Mouse (Mus musculus) myocyte (in vitro differentiated cells): ENCODE data around the gene Cdkn2b. TPM values are rescaled to one million over a fixed set of nuclear protein-coding genes. Genes with fewer than 3 reads are reported as not detected.

Experiments used
- H3K27me3 ChIP-seq: one replicate; pipeline ENCODE4 v1.6.1; 2011; ENCODE audit not compliant: control insufficient read depth, insufficient read depth, insufficient read length
- H3K36me3 ChIP-seq: one replicate; pipeline ENCODE4 v1.6.1; 2011; ENCODE audit not compliant: control insufficient read depth, insufficient read depth
- H3K4me2 ChIP-seq: one replicate; pipeline ENCODE4 v1.6.1; 2011; ENCODE audit warnings: low read depth, control low read depth
- H3K4me3 ChIP-seq: one replicate; pipeline ENCODE4 v1.5.1; 2011; ENCODE audit warnings: mild to moderate bottlenecking, control low read depth, moderate library complexity
- H3K79me2 ChIP-seq: one replicate; pipeline ENCODE4 v1.6.1; 2011; ENCODE audit not compliant: control insufficient read depth, insufficient read depth
- H3ac ChIP-seq: one replicate; pipeline ENCODE4 v1.6.1; 2011; ENCODE audit not compliant: control insufficient read depth, insufficient read length
- CEBPB ChIP-seq: IDR thresholded peaks from 2 replicates; pipeline ENCODE4 v1.6.1; 2011; ENCODE audit warnings: mild to moderate bottlenecking, moderate library complexity; ENCODE audit not compliant: poor library complexity, insufficient read depth, severe bottlenecking
- E2F4 ChIP-seq: IDR thresholded peaks from one replicate; pipeline ENCODE4 v1.6.1; 2011; ENCODE audit warnings: mild to moderate bottlenecking, control low read depth, moderate library complexity; ENCODE audit not compliant: insufficient read depth
- MAX ChIP-seq: IDR thresholded peaks from one replicate; pipeline ENCODE4 v1.6.1; 2011; ENCODE audit warnings: low read depth, mild to moderate bottlenecking, control low read depth
- MYOD1 ChIP-seq, 3 experiments: IDR thresholded peaks; one replicate each; pipeline ENCODE4 v1.6.1; 2011; ENCODE audit warnings: control low read depth in 2 of 3, low read depth in 2 of 3, mild to moderate bottlenecking in 2 of 3, moderate library complexity in 1 of 3; ENCODE audit not compliant: insufficient read length in 2 of 3, control insufficient read depth in 1 of 3
- MYOG ChIP-seq, 3 experiments: IDR thresholded peaks; one replicate each; pipeline ENCODE4 v1.6.1; 2011; ENCODE audit warnings: control low read depth in 2 of 3, low read depth in 2 of 3, mild to moderate bottlenecking in 2 of 3; ENCODE audit not compliant: insufficient read length in 2 of 3, control insufficient read depth in 1 of 3, insufficient read depth in 1 of 3
- POLR2A ChIP-seq: IDR thresholded peaks from one replicate; pipeline ENCODE4 v1.6.1; 2011; ENCODE audit warnings: low read depth, mild to moderate bottlenecking, control low read depth, moderate library complexity; ENCODE audit not compliant: insufficient read length
- POLR2AphosphoS2 ChIP-seq: IDR thresholded peaks from one replicate; pipeline ENCODE4 v1.6.1; 2011; ENCODE audit warnings: low read depth, control low read depth; ENCODE audit not compliant: insufficient read length
- REST ChIP-seq: IDR thresholded peaks from one replicate; pipeline ENCODE4 v1.6.1; 2011; ENCODE audit warnings: mild to moderate bottlenecking, control low read depth, moderate library complexity; ENCODE audit not compliant: insufficient read depth, insufficient read length
- SRF ChIP-seq: IDR thresholded peaks from one replicate; pipeline ENCODE4 v1.6.1; 2011; ENCODE audit warnings: low read depth; ENCODE audit not compliant: control insufficient read depth, insufficient read length
- TCF12 ChIP-seq: IDR thresholded peaks from one replicate; pipeline ENCODE4 v1.6.1; 2011; ENCODE audit warnings: mild to moderate bottlenecking, control low read depth; ENCODE audit not compliant: poor library complexity, insufficient read depth, severe bottlenecking
- TCF3 ChIP-seq: IDR thresholded peaks from one replicate; pipeline ENCODE4 v1.6.1; 2011; ENCODE audit warnings: low read depth, control low read depth; ENCODE audit not compliant: insufficient read length
- USF1 ChIP-seq: IDR thresholded peaks from one replicate; pipeline ENCODE4 v1.6.1; 2011; ENCODE audit warnings: low read depth, mild to moderate bottlenecking, control low read depth, moderate library complexity
- polyA plus RNA-seq: library from polyadenylated mRNA; unstranded; fragments of >200 nt; fragmentation: generic; extraction: Trizol; gene quantifications from one replicate; pipeline ENCODE4 v1.2.1, GENCODE M21; 2012; ENCODE audit warnings: missing spikeins

Gene Cdkn2b
- polyA plus RNA-seq, 1 experiment: not detected

- TF ChIP-seq E2F4 (no peak), POLR2A (no peak)
Observed at GRCm38 (mm10) chr4:89282036-89282566, 28.7 kb downstream of the Cdkn2b start.

GRCm38 (mm10) chr4:89281236-89281635, 29.6 kb downstream of the Cdkn2b start:
- H3K79me2 ChIP-seq: no peaks in the 10 kb centered on the region
- H3ac ChIP-seq: no peak overlapping the region
- H3K27me3 ChIP-seq: no peaks in the 10 kb centered on the region
- TF ChIP-seq MAX (no peak), SRF (no peak), USF1 (no peak), CEBPB (no peak), REST (no peak), TCF12 (no peak), MYOD1 (IDR thresholded peaks at IDR 0.05; ENCODE audit: control insufficient read depth in 1 of 3, insufficient read length in 2 of 3, low read depth in 2 of 3) (no peak), POLR2AphosphoS2 (no peak), MYOG (IDR thresholded peaks at IDR 0.05; ENCODE audit: control insufficient read depth in 1 of 3, insufficient read depth in 1 of 3, insufficient read length in 2 of 3, low read depth in 2 of 3) (no peak), E2F4 (no peak), POLR2A (no peak), TCF3 (no peak)
- H3K4me2 ChIP-seq: no peak overlapping the region
- H3K4me3 ChIP-seq: no peak overlapping the region
- H3K36me3 ChIP-seq: no peaks in the 10 kb centered on the region

More at GRCm38 (mm10) chr4:89282036-89282566, 28.7 kb downstream of the Cdkn2b start:
- Histone ChIP-seq H3K27me3 (no peaks in the 10 kb centered on the region), H3K79me2 (no peaks in the 10 kb centered on the region), H3K36me3 (no peaks in the 10 kb centered on the region), H3ac (no peak overlapping the region), H3K4me2 (no peak overlapping the region), H3K4me3 (no peak overlapping the region)

GRCm38 (mm10) chr4:89279641-89280040, 31.2 kb downstream of the Cdkn2b start:
- H3K4me3 ChIP-seq: no peak overlapping the region
- no peaks in the 10 kb centered on the region for H3K36me3 ChIP-seq
- no peaks in the 10 kb centered on the region for H3K27me3 ChIP-seq
- no peak overlapping the region for H3K4me2 ChIP-seq
- H3ac ChIP-seq: no peak overlapping the region
- TF ChIP-seq TCF12 (no peak), MAX (no peak)
- no peaks in the 10 kb centered on the region for H3K79me2 ChIP-seq

GRCm38 (mm10) chr4:89277381-89277940, 33.4 kb downstream of the Cdkn2b start:
- Histone ChIP-seq H3K36me3 (no peaks in the 10 kb centered on the region), H3K4me3 (no peak overlapping the region), H3K79me2 (no peaks in the 10 kb centered on the region), H3K27me3 (no peaks in the 10 kb centered on the region), H3K4me2 (no peak overlapping the region), H3ac (no peak overlapping the region)
- no peak for TF ChIP-seq POLR2AphosphoS2
- TF ChIP-seq MAX: no peak
- TF ChIP-seq TCF3: no peak
- TF ChIP-seq MYOG (IDR thresholded peaks at IDR 0.05; ENCODE audit: control insufficient read depth in 1 of 3, insufficient read depth in 1 of 3, insufficient read length in 2 of 3, low read depth in 2 of 3): no peak
- no peak for TF ChIP-seq USF1
- no peak for TF ChIP-seq SRF
- TF ChIP-seq REST: no peak
- TF ChIP-seq TCF12: no peak
- no peak for TF ChIP-seq MYOD1 (IDR thresholded peaks at IDR 0.05; ENCODE audit: control insufficient read depth in 1 of 3, insufficient read length in 2 of 3, low read depth in 2 of 3)
- TF ChIP-seq POLR2A: no peak
- TF ChIP-seq CEBPB: no peak
- no peak for TF ChIP-seq E2F4

- Histone ChIP-seq H3K36me3 (no peaks in the 10 kb centered on the region), H3K4me3 (no peak overlapping the region), H3K79me2 (no peaks in the 10 kb centered on the region), H3ac (no peak overlapping the region), H3K27me3 (no peaks in the 10 kb centered on the region), H3K4me2 (no peak overlapping the region)
- TF ChIP-seq E2F4 (no peak), CEBPB (no peak), REST (no peak), POLR2A (no peak), POLR2AphosphoS2 (no peak), MAX (no peak)
Observed at GRCm38 (mm10) chr4:89276669-89277219, 34.1 kb downstream of the Cdkn2b start.
